Mouse (Mus musculus) small intestine, adult 2 months (tissue): ENCODE data around the gene Gga2.

Source experiments
- CTCF ChIP-seq: fragments of 200-500 bp; IDR thresholded peaks from 2 replicates; pipeline ENCODE4 v1.5.1; 2012; ENCODE audit warnings: low read depth, mild to moderate bottlenecking, control low read depth, inconsistent platforms, low read length, moderate library complexity, mixed read lengths; ENCODE audit not compliant: insufficient replicate concordance, insufficient read length; ENCODE audit errors: extremely low read depth
- POLR2A ChIP-seq: fragments of 200-500 bp; IDR thresholded peaks from 2 replicates; pipeline ENCODE4 v1.6.1; 2012; ENCODE audit warnings: low read depth, mild to moderate bottlenecking, control low read depth, inconsistent platforms, low read length, moderate library complexity

GRCm38 (mm10) chr7:121968242-121968641 lies 52.8 kb downstream of the Gga2 start:
- TF ChIP-seq POLR2A (no peak), CTCF (no peak)
